Mouse (Mus musculus): Measurements from ENCODE around the gene Znrf2.

Gene Znrf2

DNA sequence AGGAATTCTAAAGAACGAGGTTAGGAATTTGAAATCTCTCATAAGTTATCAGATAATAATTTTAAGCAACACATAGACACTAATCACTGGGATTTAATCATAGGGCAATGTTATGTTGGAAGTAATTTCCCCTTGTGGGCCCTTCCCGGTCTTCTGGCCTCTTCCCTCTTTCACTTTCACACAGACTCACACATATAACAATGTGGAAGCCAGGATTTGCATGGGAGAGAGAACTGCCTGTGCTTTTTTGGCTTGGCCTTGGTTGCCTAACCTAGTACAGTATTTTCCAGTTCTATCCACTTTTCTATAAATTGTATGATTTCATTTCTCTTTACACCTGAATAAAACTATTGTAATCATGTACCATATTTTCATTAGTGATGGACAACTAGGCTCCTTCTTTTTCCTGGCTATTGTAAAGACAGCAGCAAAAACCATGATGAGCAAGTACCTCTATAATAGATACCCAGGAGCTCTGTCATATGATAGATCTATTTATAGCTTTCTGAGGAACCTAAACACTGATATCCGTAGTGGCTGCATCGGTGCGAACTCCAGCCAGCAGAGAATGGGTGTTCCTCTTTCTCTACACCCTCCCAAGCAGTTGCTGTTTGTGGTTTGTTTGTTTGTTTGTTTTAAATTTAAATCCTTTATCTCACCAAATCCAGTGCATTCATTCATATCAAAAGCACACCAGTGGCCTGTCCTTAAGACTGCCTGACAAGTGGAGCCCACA, 36.0 kb upstream of the Znrf2 start:
- Histone ChIP-seq H3K4me1 (replicated peaks; ENCODE audit: low read depth, low read length) (peaks cover under 1% of the 10 kb centered on the region; the same call in 1 of the 2 replicates), H3K4me3 (replicated peaks; ENCODE audit: low read length) (no peak overlapping the region), H3K36me3 (ENCODE audit: insufficient read depth, low read length) (no peaks in the 10 kb centered on the region), H3K27me3 (ENCODE audit: insufficient read depth, low read length) (0 out of 2 replicates have a peak, but pooled peaks cover 5% of the 10 kb centered on the region), H3K9me3 (ENCODE audit: low read length) (no peaks in the 10 kb centered on the region)
- TF ChIP-seq CTCF (conservative IDR thresholded peaks at IDR 0.05; ENCODE audit: low read length) (no peak), NANOG (IDR thresholded peaks at IDR 0.05; ENCODE audit: borderline replicate concordance, low read length) (no peak), POU5F1 (IDR thresholded peaks at IDR 0.05; ENCODE audit: borderline replicate concordance, low read length) (no peak)

DNA sequence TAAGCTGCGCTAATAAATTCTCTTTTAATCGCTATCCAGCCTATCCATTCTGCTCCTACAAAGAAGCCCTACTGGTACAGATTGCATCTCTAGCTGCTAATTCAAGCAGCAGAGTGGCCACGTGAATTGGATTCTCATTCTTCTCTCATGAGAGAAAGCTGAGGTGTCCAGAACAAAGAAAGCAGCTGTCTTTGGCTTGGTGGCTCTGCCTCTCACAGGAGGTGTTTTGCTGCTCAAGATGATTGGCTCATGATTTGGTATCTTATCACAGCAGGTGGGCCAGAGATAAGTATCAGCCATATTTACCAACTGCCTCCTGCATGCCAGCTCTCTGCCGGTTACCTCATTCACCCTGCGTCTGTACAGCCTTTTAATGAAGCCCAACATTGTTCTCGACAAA, 34.8 kb upstream of the Znrf2 start:
- H3K4me1 ChIP-seq (replicated peaks; ENCODE audit: low read depth, low read length), result no peaks in the 10 kb centered on the region
- H3K36me3 ChIP-seq (ENCODE audit: insufficient read depth, low read length), result no peaks in the 10 kb centered on the region
- 0 out of 2 replicates have a peak, but pooled peaks cover 5% of the 10 kb centered on the region for H3K27me3 ChIP-seq (ENCODE audit: insufficient read depth, low read length)
- no peak overlapping the region for H3K4me3 ChIP-seq (replicated peaks; ENCODE audit: low read length)
- no peak for TF ChIP-seq CTCF (conservative IDR thresholded peaks at IDR 0.05; ENCODE audit: low read length)
- no peak for TF ChIP-seq POU5F1 (IDR thresholded peaks at IDR 0.05; ENCODE audit: borderline replicate concordance, low read length)
- TF ChIP-seq NANOG (IDR thresholded peaks at IDR 0.05; ENCODE audit: borderline replicate concordance, low read length), result no peak
- H3K9me3 ChIP-seq (ENCODE audit: low read length), result no peaks in the 10 kb centered on the region

DNA sequence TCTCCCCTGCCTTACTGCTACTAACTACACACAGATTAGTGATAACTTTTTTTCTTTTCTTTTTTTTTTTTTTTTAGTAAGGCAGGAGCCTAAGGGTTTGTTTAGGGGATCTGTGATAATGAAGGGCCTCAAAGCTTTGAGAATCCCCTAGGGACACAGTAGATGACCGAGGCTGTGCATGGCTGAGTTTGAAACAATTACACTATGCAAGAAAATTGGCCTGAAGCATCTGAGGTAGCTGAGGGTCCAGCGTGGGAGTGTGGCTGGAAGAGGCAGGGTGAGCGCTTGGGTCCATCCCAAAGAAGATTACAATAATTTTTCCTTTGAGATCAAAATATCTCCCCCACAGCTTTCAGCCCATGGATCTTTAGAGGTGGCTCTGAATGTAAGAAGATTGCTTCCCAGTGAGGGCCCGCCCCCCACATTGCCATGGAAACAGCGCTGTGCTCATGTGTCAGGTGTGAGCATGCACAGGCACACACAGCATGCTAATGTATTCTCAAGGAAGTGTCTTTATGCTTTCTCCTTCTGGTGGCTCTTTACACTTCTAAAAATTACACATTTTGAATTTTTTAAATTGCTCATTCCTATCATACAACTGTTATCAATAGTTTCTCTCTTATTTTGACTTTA, 31.5 kb upstream of the Znrf2 start:
- no peaks in the 10 kb centered on the region for H3K4me1 ChIP-seq (replicated peaks; ENCODE audit: low read depth, low read length)
- H3K27me3 ChIP-seq (ENCODE audit: insufficient read depth, low read length), result no peaks in the 10 kb centered on the region
- no peak for TF ChIP-seq CTCF (conservative IDR thresholded peaks at IDR 0.05; ENCODE audit: low read length)
- no peak for TF ChIP-seq NANOG (IDR thresholded peaks at IDR 0.05; ENCODE audit: borderline replicate concordance, low read length)
- no peak for TF ChIP-seq POU5F1 (IDR thresholded peaks at IDR 0.05; ENCODE audit: borderline replicate concordance, low read length)
- H3K9me3 ChIP-seq (ENCODE audit: low read length), result no peaks in the 10 kb centered on the region
- no peak overlapping the region for H3K4me3 ChIP-seq (replicated peaks; ENCODE audit: low read length)
- H3K36me3 ChIP-seq (ENCODE audit: insufficient read depth, low read length), result no peaks in the 10 kb centered on the region

- H3K4me1 ChIP-seq (replicated peaks; ENCODE audit: low read depth, low read length), result no peaks in the 10 kb centered on the region
- TF ChIP-seq CTCF (conservative IDR thresholded peaks at IDR 0.05; ENCODE audit: low read length), result no peak
- no peak for TF ChIP-seq NANOG (IDR thresholded peaks at IDR 0.05; ENCODE audit: borderline replicate concordance, low read length)
- no peak for TF ChIP-seq POU5F1 (IDR thresholded peaks at IDR 0.05; ENCODE audit: borderline replicate concordance, low read length)
- H3K36me3 ChIP-seq (ENCODE audit: insufficient read depth, low read length), result no peaks in the 10 kb centered on the region
- H3K27me3 ChIP-seq (ENCODE audit: insufficient read depth, low read length), result no peaks in the 10 kb centered on the region
- H3K9me3 ChIP-seq (ENCODE audit: low read length), result no peaks in the 10 kb centered on the region
- no peak overlapping the region for H3K4me3 ChIP-seq (replicated peaks; ENCODE audit: low read length)
Observed at GRCm38 (mm10) chr6:54786766-54787165, 29.9 kb upstream of the Znrf2 start.

DNA sequence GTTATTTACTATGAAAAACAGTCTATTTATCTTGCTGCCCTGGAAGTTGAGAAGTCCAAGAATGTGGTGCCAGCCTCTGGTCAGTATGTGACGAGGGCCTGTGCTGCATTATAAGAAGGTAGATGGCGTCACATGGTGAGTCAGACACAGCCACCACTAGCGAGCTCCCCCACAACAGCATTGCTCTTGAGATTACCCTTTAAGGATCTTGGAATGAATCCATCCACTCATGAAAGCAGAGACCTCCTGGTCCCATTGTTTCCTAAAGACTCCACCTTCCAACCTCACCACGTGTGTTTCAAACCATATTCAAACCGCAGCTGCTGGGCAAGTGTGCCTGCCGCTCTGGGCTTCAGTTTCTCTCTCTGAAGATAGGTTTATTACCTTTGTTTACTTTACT, 28.2 kb upstream of the Znrf2 start:
- H3K27me3 ChIP-seq (ENCODE audit: insufficient read depth, low read length), result no peaks in the 10 kb centered on the region
- H3K9me3 ChIP-seq (ENCODE audit: low read length), result no peaks in the 10 kb centered on the region
- H3K4me1 ChIP-seq (replicated peaks; ENCODE audit: low read depth, low read length), result no peaks in the 10 kb centered on the region
- TF ChIP-seq POU5F1 (IDR thresholded peaks at IDR 0.05; ENCODE audit: borderline replicate concordance, low read length), result no peak
- no peak for TF ChIP-seq NANOG (IDR thresholded peaks at IDR 0.05; ENCODE audit: borderline replicate concordance, low read length)
- H3K36me3 ChIP-seq (ENCODE audit: insufficient read depth, low read length), result no peaks in the 10 kb centered on the region
- H3K4me3 ChIP-seq (replicated peaks; ENCODE audit: low read length), result no peak overlapping the region

GRCm38 (mm10) chr6:54789139-54789538, 27.6 kb upstream of the Znrf2 start:
- TF ChIP-seq NANOG (IDR thresholded peaks at IDR 0.05; ENCODE audit: borderline replicate concordance, low read length), result no peak
- TF ChIP-seq CTCF (conservative IDR thresholded peaks at IDR 0.05; ENCODE audit: low read length), result no peak
- TF ChIP-seq POU5F1 (IDR thresholded peaks at IDR 0.05; ENCODE audit: borderline replicate concordance, low read length), result no peak
- Histone ChIP-seq H3K4me1 (replicated peaks; ENCODE audit: low read depth, low read length) (no peaks in the 10 kb centered on the region), H3K27me3 (ENCODE audit: insufficient read depth, low read length) (no peaks in the 10 kb centered on the region)

GRCm38 (mm10) chr6:54790071-54790470, 26.6 kb upstream of the Znrf2 start:
- no peaks in the 10 kb centered on the region for H3K27me3 ChIP-seq (ENCODE audit: insufficient read depth, low read length)
- no peak overlapping the region for H3K4me3 ChIP-seq (replicated peaks; ENCODE audit: low read length)
- H3K9me3 ChIP-seq (ENCODE audit: low read length), result no peaks in the 10 kb centered on the region
- TF ChIP-seq CTCF (conservative IDR thresholded peaks at IDR 0.05; ENCODE audit: low read length), result no peak
- no peak for TF ChIP-seq NANOG (IDR thresholded peaks at IDR 0.05; ENCODE audit: borderline replicate concordance, low read length)
- TF ChIP-seq POU5F1 (IDR thresholded peaks at IDR 0.05; ENCODE audit: borderline replicate concordance, low read length), result no peak
- H3K36me3 ChIP-seq (ENCODE audit: insufficient read depth, low read length), result no peaks in the 10 kb centered on the region
- H3K4me1 ChIP-seq (replicated peaks; ENCODE audit: low read depth, low read length), result 0 out of 2 replicates have a peak, but pooled peaks cover 2% of the 10 kb centered on the region

More at GRCm38 (mm10) chr6:54789139-54789538, 27.6 kb upstream of the Znrf2 start:
- H3K4me3 ChIP-seq (replicated peaks; ENCODE audit: low read length), result no peak overlapping the region
- H3K9me3 ChIP-seq (ENCODE audit: low read length), result no peaks in the 10 kb centered on the region
- no peaks in the 10 kb centered on the region for H3K36me3 ChIP-seq (ENCODE audit: insufficient read depth, low read length)

DNA sequence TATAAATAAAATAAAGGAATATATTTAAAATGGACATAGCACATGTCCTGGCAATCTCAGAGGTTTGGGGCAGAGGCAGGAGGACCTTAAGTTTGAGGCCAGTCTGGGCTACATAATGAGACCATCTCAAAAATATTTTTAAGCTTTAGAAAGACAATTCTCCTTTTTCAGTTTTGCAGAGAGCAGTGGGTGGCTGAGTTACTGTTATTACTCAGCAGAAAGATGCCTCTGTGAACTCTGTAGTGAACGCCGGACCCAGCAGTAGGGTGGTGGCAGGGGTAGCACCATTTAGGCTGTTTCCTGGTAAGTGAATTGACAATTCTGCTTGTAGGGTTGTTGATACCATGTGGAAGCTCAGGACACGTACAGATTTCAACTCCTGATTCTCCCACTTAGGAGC, 22.9 kb upstream of the Znrf2 start:
- H3K36me3 ChIP-seq (ENCODE audit: insufficient read depth, low read length), result no peaks in the 10 kb centered on the region
- 0 out of 2 replicates have a peak, but pooled peaks cover 2% of the 10 kb centered on the region for H3K4me1 ChIP-seq (replicated peaks; ENCODE audit: low read depth, low read length)
- no peaks in the 10 kb centered on the region for H3K27me3 ChIP-seq (ENCODE audit: insufficient read depth, low read length)
- no peak overlapping the region for H3K4me3 ChIP-seq (replicated peaks; ENCODE audit: low read length)
- TF ChIP-seq CTCF (conservative IDR thresholded peaks at IDR 0.05; ENCODE audit: low read length) (no peak), NANOG (IDR thresholded peaks at IDR 0.05; ENCODE audit: borderline replicate concordance, low read length) (no peak), POU5F1 (IDR thresholded peaks at IDR 0.05; ENCODE audit: borderline replicate concordance, low read length) (no peak)
- H3K9me3 ChIP-seq (ENCODE audit: low read length), result no peaks in the 10 kb centered on the region

Data from E14TG2a.4 (cell line).